Mouse (Mus musculus) spleen, adult 18-20 months (tissue): ENCODE measurements at regions not wholly inside any gene's neighbourhood (a gene's known extent, or its start where the extent isn't known, plus 50 kb on each side); places are given as distances from the start of the nearest gene placed in this dataset.

Experiments
- DNase-seq, 2 experiments: peaks; one replicate each; pipeline ENCODE4 v3.0.0; 2022; ENCODE audit warnings: mixed read lengths in 2 of 2

- no peak for DNase-seq
Measured at GRCm38 (mm10) chr14:25346813-25347610, 112.0 kb upstream of the Zmiz1 start.

- no peak for DNase-seq
Measured at GRCm38 (mm10) chr14:25350282-25350964, 108.6 kb upstream of the Zmiz1 start.

GRCm38 (mm10) chr14:25353804-25354203, 105.2 kb upstream of the Zmiz1 start:
- DNase-seq, result no peak

- DNase-seq, result no peak
Measured at GRCm38 (mm10) chr14:25354288-25354850, 104.6 kb upstream of the Zmiz1 start.

GRCm38 (mm10) chr14:25357805-25358204, 101.2 kb upstream of the Zmiz1 start:
- DNase-seq, result no peak

- no peak for DNase-seq
Measured at GRCm38 (mm10) chr14:25359824-25360294, 99.1 kb upstream of the Zmiz1 start.

GRCm38 (mm10) chr14:25360726-25361125, 98.3 kb upstream of the Zmiz1 start:
- DNase-seq, result no peak

GRCm38 (mm10) chr14:25361129-25361528, 97.9 kb upstream of the Zmiz1 start:
- DNase-seq, result no peak

- DNase-seq, result no peak
Measured at GRCm38 (mm10) chr14:25362771-25363170, 96.2 kb upstream of the Zmiz1 start.

DNA sequence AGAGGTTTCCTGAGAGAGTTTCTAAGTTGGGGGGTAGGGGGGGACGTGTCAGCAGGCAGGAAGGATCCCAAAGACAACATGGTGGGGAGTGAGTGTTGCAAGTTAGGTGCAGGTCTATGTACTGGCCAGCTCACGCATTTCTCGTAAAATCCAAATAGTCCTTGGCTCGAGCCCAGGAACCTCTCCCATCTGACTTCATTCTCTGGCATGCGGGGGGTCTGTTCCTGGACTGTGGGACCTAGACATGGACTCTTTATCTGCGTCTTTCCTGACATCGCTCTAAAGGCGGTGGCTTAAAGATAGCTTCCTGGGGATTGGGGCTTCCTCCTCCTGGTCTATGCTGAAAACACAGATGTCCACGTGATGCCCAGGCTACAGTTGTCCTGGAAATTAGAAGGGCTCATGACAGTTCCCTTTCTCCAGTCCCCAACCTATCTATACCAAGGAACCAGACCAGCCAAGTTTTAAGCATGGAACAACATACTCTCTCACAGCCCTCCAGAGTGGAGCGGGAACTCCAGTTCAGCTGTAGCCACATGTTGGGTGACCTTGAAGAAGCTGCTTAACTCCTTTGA, 93.7 kb upstream of the Zmiz1 start:
- no peak for DNase-seq

DNA sequence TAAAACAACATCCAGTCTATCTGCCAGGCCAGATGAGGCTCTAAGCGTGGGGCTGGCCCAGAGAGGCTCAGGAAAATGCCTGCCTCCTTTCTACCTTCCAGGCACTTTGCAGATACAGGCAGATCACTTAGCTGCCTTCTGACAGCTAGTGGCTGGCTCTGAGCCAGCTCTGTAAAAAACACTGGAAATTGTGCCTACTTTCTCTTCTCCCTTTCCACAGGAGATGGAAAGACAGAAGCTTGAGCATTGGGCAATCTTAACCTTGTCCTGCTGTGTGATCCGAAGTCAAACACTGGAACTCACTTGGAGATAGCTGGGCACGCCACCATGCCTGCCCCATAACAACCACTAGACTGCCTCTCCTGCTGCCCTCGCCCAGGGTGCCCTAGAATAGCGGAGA, 93.0 kb upstream of the Zmiz1 start:
- no peak for DNase-seq

DNA sequence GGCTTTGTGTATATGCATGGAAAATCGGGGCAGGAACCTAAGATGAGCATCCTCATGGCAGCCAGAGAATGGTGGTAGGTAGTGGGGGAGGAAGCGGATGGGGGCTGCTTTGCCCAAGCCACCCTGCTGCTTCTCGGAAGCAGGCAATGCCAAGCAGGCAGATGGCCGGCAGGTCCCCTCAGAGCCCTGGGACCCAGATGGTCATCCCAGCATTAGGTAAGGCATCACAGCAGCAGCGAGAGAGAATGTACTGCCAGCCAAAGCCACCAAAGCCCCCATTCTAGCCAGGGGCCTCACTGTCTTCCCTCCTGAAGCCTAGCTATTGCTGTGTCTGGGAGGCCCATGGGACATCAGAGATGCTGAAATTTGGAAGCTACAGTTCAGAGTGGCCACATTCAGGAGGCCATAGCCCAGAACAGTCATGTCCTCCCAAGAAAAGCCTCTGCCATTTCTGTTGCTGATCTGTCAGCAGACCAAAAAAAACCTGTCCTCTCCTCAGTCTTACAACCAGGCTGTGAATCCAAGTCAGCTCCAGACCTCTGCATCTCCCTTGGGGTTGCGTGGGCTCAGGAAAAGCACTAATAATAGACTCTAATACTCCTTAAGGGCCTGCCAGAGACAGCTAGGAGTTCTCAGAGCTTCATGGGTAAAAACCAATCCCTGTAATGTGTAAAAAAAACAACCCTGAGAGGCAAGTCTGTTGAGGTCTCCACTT, 88.5 kb upstream of the Zmiz1 start:
- no peak for DNase-seq

GRCm38 (mm10) chr14:25371021-25371400, 88.0 kb upstream of the Zmiz1 start:
- no peak for DNase-seq

DNA sequence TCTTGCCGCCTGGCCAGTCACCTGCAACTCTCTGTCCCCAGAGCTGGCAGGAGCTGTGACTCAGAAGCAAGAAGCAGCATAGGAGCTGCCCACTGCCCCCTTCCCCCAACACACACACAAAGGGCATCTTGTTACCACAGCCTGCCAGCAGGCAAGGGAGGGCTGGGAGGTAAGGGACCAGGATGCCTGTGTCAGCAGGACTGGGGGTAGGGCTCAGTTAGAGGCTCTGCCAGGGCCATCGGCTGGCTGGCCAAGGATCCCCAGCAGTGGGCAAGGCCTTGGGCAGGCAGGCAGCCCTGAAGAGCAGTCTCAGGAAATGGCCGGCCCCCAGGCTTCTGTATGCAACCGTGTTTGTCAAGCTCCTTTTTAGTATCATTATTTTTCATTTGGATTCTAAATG, 87.3 kb upstream of the Zmiz1 start:
- no peak for DNase-seq

GRCm38 (mm10) chr14:25372581-25372980, 86.4 kb upstream of the Zmiz1 start:
- DNase-seq, result no peak

- DNase-seq, result no peak
Measured at GRCm38 (mm10) chr14:25373167-25373566, 85.8 kb upstream of the Zmiz1 start.

DNA sequence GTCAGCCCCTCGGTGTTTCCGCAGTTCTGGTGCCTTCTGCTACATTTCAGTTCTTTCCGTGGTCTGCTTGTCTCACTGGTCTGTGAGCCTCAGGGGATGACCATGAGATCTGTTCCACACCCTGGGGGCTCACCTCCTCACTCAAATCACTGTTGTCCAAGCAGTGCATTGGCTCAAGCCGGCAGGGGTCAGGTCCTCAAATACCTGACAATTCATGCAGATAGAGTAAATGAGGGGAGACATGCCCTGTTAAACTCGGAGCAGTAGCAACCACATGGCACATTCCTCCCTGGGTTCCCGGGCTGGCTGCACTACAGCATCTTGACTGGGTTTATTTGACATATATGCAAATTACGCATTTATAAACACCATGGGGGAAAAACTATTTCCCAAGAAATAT, 84.0 kb upstream of the Zmiz1 start:
- DNase-seq, result no peak

DNA sequence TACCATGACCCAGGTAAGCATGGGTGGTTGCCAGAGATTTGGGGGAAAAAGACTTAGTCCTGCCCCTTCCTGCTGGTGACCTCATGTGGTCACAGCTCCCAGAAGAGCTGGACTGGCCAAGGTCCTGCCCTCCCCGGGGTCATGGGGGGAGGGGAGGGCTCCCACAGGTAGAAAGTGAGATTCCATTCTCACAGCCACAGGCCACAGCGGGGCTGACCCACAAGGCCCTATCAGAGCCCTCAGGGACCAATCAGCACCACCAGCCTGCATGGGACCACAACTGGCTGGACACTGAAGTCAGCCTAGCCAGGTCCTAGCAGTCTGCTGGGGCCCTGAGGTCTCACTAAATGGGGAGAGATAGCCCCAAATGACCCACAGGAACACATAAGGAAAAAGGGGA, 81.9 kb upstream of the Zmiz1 start:
- DNase-seq, result no peak

GRCm38 (mm10) chr14:25377554-25377899, 81.5 kb upstream of the Zmiz1 start:
- DNase-seq, result no peak

DNA sequence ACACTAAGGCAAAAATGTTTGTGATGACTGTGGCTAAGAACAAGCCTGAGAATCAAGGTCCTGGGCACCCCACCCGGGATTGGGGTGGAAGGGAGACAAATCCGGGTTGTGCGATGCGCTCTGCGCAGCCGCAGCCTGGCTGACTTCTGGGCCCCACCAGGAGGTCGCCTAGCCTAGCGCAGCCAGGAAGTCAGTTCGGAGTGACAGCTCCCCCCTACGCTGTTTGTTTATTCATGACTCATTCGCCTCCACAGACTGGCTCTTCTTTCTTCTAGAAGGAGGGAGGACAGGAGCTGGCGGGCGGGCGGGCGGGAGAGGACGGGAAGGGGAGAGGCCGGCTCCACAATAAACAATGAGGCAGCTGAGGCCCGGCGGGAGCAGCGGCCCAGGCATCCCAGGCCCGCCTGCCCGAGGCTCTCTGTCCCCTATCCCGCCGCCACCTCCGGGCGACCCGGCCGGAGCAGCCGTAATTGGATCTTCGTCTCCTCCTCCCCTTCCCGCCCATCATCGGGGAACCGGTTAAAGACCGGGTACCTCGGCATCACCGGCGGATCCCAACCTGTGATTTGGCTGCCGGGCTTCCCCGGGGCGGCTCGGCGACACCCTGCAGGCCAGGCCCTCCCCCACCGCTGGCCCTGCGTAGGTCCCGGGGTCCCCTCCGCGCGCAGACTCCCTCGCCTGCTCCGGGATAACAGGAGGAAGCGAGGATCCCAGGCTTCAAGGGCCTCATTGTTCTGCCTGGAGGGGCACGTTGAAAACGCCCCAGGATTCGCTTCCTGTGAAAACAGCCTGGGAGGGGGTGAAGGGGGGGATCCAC, 80.9 kb upstream of the Zmiz1 start:
- DNase-seq, result peak; percentile 70 to 77

DNA sequence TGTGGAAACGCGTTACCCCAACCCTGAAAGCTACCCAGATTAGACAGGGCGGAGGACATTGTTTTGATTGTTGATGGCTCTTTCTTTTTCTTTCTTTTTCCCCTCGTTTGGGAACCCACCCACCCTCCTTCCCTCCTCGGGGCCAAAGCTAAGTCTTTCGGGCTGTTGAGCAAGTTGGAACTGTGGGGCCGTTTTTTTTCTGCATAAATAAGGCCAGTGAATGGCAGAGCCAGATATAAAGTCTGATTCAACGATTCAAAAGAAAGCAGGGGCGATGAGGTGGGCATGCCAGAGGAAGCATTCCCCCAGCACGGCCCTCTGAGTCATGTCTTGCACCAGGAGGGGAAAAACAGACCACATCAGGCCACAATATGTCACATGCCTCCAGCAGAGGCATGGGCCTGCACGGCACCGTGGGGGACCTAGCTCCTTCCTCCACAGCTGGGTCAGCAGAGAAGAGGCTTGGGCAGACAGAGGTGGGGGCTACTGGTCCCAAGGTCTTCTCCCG, 80.2 kb upstream of the Zmiz1 start:
- DNase-seq, result peak; percentile 33 to 49
